Mouse (Mus musculus) layer of hippocampus, adult 8-10 months (tissue): ENCODE data around the gene Tmem258. TPM values are rescaled to one million over a fixed set of nuclear protein-coding genes. Genes with fewer than 3 reads are reported as not detected.
A peak's percentile ranks its signal among the peaks of the same experiment; 100 is the strongest.

Experiments used
- DNase-seq, 2 experiments: peaks; one replicate each; pipeline ENCODE4 v3.0.0; 2022; ENCODE audit warnings: low spot score in 2 of 2
- total RNA-seq, 4 experiments: library from RNA; stranded (reverse); gene quantifications; 2 replicates each; pipeline ENCODE4 v1.2.4; 2022

Gene Tmem258
- total RNA-seq, 4 experiments from 2014 or later, result 73.3 to 92.9 (median 81.3) TPM

DNA sequence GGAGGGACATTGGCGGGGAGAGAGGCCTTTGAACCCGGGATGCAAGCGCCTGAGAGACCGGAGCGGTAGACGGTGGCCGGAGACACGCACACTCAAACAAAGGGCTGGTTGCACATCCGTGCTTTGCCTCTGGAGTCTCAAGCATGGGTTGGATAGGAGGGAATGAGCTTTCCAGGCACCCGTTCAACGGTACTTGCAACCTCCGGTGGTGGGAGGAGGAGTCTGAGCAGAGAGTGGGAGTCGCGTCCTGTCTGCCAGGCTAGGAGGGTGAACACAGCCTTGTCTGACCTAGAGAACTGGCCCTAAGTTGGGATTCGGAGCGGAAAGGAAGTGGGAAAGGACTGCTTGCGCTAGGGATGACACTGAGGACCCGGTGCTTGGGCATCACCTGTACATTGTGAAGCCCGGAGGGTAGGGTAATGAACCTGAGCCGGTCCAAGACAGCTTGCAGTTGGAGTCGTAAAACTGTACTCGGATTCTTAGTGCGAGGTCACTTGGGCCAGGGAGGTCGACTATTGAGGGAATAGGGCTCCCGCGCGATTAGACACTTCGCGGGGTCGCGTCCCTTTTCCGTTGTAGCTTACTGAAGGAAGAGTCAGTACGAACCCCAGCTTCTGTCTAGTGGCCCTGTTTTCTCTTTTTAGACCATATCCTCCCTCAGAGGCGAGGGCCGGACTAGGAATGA is 20.4 kb upstream of the Tmem258 start:
- DNase-seq, result peak; percentile 74 to 80

DNA sequence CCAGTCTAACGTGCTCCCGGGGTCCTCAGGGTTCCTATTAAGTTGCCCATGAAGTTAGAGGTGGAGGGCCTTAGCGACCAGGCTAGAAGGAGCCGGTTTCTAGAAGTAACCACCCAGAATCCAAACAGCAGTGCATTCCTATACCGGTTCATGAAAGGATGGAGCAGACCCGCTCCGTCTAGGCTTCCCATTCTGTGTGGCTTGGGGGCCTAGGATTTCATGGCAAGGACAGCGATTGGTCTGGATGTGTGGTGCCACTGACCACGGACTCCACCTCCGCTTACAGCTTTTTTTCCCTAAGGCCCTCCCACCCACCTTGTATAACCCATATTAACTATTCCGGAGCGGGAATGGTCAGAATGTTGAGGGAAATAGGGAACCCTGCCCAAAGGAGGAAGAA is 19.7 kb upstream of the Tmem258 start:
- DNase-seq, result no peak

DNA sequence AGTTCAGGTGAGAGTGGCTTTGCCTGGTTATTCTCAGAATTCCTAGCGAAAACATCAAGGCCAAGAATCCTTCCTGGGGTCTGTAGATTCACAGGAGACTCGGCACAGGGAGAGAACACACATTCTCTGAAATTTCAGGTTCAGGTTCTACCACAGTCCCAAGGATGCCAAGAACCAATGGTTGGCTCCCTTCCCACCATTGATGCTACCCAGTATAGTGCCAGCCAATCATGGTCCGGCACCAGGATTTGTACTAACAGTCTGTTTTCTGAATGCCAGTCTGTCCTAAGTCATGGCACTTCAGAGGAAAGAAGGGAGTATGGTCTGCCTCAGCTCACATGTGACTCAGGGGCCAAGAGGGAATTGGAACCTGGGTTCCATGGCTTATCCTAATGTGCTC is 17.9 kb upstream of the Tmem258 start:
- no peak for DNase-seq

DNA sequence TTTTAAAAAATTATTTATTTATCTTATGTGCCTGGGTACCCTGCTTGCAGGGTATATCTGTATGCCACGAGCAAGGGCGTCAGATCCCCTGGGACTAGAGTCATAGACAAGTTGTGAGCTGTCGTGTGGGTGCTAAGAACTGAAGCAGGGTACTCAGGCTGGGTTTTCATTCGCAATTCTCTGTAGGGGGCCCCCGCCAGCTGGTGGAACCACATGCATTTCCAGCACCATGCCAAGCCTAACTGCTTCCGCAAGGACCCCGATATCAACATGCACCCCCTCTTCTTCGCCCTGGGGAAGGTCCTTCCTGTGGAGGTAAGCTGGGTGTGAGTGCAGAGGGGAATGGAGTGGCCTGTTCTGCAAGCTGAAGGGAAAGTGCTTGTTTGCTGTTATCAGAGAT is 17.2 kb upstream of the Tmem258 start:
- no peak for DNase-seq

DNA sequence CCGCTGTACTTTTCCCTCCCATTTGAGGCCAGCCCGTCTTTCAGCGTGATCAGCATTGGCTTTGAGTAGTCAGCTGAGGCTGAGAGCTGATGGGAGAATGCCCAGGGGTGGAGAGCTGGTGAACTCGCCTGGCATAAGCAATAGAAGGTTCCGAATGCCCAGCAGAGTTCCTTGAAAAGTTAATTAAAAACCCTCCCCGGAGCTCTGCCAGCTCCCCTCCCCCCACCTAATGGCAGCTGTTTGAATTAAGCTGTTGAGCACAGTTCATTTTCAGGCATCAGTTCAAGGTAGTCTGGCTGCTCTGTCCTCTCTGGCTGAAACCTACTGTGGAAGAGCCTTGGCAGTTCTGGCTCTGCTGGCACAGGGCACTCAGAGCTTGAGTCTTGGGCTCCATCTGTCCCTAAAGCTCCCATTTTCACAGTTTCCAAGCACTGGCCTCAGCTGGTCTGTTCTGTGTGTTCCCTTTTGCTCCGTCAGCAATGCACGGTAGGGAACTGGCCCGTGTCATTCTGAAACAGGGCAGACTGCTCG is 15.5 kb upstream of the Tmem258 start:
- DNase-seq, result peak; percentile 81 to 88

DNA sequence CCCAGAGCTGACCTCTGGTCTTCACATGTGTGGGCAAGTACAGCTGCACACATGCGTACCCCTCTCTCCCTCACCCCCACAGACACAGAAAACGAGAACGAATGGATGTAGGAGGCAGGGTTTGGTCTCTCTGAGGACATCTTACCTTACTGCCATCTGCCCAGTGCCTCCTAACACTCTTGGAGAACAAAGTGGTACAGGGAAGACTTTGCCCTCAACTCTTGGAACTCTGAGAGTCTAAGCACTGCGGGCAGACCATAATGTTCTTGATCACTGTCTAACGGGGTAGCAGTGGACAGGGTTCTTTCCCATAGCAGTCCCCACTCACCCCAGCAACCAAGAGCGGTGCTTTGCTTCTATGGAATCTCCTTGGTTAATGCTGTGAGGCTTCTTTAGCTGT is 14.8 kb upstream of the Tmem258 start:
- DNase-seq, result no peak

DNA sequence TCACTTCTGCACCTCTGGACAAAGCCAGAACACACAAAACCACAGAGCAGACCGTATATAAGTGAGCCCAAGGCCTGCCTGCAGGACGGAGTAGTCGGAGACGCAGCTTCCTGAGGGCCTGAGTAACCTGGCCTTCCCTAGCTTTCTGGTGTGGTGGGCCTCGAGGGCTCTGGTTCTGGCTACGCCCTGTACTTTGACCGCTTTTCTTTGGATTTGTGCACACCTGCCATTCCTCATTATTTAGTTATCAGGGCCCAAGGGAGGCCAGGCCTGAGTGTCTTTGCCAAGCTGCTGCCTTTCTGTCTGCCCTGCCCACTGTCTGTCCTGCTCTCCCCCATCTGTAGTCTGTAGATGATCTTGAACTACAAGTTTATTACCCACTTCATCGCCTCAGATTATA is 13.9 kb upstream of the Tmem258 start:
- no peak for DNase-seq

DNA sequence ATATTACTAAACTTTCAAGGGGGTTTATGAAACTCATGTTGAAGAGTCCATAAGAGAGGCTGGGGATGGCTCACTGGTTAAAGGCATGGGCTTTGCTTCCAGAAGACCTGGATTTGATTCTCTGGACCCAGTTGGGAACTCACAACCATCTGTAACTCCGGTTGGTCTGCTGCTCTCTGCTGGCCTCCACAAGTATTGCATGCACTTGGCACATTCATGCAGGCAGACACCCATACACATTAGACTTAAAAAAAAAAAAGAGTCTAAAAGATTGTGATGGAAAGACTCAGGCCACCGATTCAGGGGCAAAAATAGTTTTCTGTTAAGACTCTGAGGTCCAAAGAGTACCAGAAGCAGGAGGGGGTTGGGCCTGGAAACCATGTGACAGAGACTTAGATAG is 13.0 kb upstream of the Tmem258 start:
- peak; percentile 70 to 77 for DNase-seq

DNA sequence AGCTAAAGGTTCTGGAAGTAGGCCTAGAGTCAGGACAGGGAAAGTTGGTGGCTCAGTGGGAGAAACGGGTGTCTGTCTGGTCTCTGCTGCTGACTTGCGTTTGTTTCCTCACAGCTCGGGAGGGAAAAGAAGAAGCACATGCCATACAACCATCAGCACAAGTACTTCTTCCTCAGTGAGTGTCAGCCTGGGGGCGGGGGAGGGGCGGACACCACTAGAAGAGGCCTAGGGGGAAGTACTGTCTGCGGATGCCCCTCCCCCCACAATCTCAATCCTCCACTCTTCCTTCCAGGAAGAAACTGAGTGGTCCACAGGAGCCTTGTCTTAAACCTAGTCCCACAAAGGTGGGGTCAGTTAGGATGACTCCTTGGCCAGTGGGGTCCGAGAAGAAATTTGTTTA is 12.5 kb upstream of the Tmem258 start:
- no peak for DNase-seq

DNA sequence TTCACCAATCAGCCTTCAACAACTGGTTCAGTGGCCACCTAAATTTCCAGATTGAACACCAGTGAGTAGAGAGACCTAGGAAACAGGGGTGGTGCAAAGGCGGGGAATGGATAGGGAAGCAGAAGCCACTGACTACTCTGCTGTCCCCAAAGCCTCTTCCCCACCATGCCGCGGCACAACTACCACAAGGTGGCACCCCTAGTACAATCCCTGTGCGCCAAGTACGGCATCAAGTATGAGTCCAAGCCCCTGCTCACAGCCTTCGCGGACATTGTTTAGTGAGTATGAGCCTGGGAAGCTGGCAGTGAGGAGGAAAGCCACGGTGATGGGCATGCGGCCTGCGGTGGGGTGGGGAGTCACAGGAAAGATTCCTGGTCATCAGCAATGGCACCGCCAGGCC is 9.5 kb upstream of the Tmem258 start:
- DNase-seq, result no peak

DNA sequence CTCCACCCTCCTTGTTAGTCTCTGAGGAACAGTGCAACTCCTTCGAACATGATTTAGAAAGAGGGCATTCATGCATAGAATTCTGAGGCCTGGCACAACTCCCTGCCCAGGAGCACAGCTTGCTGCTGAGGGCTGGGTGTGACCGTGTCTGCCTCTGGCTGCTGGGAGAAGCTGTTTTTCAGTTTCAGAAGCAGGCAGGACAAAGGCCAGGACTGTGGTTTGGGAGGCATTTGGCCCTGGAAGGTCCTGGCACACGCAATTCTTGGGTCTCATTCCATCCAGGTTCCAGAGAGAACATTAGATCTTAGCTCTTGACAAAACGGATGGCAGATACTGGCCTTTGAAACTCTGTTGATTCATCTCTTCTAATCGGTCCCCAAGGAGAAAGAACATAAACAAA is 8.6 kb upstream of the Tmem258 start:
- no peak for DNase-seq

DNA sequence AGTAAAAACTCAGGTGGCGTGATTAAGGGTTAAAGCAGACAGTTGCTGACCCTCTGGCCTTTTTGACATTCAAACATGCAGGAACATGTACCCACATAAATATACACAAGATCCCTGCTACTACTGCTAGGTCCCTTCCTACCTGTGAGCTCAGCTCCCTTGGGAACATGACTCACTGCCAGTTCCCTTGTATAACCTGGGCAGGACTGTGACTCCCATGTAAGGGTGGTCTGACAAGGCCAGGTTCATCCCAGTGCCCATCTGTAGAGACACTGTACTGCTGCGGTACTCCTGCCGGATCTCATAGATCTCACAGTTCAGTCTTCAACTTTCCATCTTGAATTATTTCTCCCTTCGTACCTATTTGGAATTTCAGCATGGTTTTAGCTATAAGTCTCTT is 6.7 kb upstream of the Tmem258 start:
- no peak for DNase-seq

DNA sequence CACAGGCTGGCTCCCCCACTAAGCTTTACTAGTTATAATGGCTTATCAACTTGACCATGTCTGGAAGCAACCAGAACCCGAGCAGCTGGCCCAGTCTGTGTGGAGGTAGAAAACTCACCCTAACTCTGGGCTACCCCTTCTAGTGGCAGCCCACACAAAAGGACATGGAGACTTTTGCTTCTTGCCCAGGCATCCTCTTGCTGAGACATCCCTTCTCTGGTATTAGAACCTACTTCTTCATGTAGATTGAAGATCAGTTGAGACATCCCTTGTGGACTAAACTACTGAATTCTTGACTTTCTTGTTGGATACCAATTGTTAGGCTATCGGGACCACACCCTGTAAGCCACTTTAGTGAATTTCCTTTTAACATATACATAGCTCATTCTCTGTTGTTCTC is 5.5 kb upstream of the Tmem258 start:
- no peak for DNase-seq

DNA sequence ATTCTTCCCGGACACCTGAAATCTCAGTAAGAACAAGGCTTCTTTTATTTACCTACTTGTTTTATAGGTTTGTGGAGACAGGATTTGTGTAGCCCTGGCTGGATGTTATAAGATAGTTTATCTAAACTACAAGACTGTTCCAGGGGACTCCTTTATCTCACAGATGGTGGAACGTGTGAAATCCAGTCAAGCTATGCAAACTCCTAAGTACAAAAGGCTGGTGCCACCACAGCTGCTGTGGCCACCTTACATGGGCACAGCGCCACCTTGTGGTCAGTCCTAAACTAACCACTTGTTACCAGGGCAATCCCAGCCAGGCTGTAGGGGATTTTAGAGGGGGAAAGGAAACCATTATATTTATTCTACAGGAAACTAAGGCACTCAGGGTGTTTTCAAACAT is 5.1 kb upstream of the Tmem258 start:
- peak in 1 of 2 experiments; percentile 80 for DNase-seq

DNA sequence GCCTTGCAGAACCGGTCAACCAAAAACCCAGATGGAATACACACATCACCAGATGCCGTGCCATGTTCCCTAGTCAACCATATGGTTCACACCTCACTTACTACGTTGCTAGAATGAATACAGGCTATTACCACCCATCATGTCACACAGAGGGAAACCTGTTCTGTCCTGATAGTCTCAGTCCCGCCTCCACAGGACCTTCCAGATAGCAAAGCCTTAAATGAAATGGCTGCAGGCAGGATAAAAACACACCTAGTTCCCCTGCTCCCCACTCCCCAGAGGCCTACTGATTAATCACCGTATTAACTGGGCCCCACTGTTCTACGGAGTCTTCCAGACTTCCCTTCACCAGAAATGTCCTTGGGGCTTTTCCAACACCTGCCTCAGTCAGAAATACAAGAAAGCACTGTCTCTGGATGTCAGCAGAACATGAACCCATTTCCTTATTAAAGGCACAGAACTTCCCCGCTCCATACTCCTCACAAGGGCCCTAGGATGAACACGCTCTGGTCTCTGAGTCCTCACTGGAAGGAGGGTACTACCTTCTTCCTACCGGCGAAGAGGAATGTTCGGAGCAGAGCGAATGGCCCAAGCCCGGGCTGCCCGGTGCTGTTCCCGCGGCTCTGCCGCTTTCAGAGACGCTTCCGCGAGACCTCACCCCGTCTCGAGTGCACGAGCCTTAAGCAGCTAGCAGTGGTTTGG is 517 bp upstream of the Tmem258 start:
- no peak for DNase-seq

DNA sequence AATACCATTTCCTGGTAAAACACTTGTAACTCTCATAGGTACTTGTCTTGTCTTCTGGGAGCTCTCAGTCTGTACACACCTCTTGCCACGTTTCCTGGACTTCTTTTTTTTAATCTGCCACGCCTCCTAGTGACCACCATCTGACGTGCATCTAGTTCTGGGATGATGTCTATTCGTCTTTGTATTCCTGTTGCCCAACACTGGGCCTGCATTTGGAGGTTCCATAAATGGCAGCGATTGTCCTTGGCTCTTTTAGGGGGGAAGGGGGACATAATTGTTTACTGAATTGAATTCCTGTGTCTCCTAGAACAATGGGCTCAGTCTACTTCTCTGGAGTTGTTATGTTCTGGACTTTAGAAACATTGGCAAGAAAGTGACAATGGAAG is 795 bp downstream of the Tmem258 start:
- DNase-seq, result peak; percentile 61 to 78

DNA sequence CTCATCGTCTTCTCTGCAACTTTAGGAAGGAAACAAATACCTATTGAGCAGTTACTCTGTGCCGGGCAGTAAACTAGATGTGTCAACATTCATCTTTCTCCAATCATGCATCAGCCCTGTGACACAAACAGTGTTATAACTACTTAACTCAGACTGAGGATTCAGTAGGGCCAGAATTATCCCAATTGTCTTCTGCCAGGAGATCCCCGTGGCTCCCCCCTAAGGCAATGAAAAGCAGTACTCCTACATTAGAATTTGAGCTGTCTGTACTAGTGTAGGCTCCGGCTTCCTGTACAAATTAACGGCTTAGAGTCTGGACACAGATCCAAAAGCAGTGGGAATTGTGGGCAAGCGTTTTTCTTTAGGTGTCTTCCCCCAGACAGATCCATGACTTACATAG is 1.2 kb downstream of the Tmem258 start:
- DNase-seq, result no peak

DNA sequence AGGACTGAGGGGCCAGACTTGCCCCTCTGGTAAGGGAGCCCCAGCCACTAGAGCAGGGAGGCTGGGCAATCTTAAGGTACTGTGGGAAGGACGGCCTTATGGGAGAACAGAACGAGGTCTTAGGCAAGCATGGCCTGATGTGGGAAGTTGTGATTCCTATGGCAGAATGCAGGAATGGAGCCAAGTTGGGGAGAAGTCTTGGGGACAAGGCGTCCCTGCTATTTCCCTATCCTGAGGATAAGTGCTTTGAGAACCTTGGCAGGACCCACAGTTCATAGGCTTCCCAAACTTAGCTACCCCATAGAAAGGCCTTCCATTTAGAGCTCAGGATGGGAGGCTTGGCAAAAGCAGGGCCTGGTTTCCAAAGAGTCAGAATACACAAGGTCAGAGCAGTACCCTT is 5.0 kb downstream of the Tmem258 start:
- no peak for DNase-seq

DNA sequence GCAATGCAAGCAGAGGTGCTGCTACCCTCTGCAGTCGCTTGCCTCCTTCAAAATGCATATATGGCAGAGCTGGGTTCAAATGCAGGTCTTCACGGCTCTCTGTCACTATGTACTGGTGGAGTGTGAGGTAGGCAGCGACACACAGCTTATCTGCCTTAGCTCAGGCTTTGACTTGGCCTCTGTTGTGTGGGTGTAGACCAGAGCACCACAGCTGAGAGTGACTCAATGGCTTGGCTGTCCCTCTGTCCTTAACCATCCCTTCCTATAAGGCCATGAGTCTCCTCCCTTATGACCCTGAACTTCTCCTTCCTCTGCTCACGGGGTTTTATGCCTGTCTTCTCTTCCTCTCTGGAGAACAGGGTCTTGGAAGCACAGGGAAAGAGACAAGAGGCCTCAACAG is 7.1 kb downstream of the Tmem258 start:
- no peak for DNase-seq

DNA sequence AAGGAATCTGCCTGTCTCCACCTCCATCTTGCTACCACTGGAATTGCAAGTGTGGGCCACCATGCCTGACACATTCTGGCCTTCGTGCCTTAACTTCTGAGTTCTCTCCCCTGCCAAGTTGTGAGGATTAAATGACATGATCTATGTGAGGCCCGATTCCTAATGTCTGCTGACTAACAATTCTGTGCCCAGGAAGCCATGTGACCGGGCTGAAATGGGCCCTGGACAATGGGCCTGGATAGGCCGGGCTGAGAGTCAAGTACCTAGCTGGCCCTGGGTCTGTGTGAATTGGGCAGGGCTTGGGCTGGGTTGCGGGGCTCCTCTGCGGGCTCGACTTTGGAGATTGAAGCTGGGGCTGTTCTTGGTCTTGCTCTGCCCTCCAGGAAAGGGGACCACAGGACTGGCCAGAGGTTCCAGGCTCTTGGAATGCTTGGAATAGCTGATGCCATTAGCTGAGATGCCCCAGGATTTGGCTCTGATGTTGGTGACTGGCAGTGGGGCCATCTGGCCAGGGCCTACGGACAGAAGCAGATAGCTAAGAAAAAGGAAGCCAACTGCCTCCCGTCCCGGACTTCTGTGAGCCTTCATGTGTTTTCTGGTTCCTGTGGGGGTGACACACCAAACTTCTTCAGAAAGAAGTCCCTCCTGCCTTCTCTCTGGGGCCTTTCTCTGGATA is 10.1 kb downstream of the Tmem258 start:
- DNase-seq, result no peak

DNA sequence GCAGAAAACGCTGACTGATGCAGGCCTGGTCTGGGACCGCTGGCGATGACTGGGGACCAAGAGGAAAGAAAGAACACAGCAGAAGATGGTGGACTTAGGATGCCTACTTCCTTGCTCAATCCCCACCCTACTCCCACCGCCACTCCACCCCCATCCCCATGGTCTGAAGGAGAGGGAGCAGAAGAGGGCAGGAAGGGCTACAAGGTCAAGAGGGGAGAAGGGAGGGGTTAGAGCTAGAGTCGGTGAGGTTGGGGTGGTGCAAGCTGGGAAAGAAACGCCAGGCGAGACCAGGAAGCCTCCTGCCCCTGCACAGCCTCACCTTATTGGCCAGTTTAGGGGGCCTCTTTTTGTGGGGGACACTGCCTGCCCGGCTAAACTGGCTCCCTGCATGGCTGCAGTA is 12.3 kb downstream of the Tmem258 start:
- no peak for DNase-seq

DNA sequence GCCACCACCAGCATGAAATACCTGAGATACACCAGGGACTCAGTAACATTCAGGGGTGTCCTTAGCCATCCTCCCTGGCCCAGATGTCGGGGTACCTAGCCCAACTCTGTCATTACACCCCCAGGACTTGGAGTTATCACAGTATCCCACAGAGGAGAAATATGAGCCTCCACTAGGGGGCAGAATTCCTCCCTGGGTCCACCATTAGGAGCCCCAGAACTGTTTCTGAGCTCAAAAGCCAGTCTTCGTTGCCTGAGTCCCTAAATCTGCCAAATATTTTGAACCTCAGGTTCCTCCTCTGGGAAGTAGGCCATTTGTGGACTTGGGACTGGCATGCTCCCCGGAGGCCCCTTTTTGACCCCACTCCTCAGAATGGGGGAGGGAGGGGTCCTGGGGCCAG is 15.3 kb downstream of the Tmem258 start:
- peak in 1 of 2 experiments; percentile 61 for DNase-seq

DNA sequence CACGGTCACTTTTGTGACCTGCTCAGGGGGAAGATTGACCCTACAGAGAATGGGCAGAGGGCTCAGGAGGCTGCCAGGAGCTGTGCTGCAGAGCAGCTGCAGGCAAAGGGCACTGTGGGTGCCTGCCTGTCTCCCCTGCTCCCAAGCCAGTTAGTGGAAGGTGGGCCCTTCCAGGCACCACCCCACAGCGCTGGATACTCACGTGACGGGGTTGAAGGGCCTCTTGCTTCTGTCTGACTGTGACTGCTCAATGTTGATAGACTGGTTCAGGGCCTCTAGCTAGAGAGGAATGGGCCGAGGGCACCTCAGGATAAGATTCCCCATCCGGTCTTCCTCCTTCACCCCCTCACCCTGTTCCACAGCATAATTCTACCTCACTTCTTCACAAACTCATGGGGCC is 15.8 kb downstream of the Tmem258 start:
- no peak for DNase-seq
